Mouse (Mus musculus) midbrain, embryonic 10.5 days (tissue): ENCODE measurements around the gene Cd44. TPM values are rescaled to one million over a fixed set of nuclear protein-coding genes. Genes with fewer than 3 reads are reported as not detected.

Experiments
- DNase-seq: peaks from one replicate; pipeline ENCODE4 v3.0.0-alpha.2; 2017; ENCODE audit warnings: low spot score
- H3K27ac ChIP-seq: fragments of 300-500 bp; sonication (generic); replicated peaks from 2 replicates; pipeline ENCODE4 v1.5.1; 2016; ENCODE audit warnings: mild to moderate bottlenecking
- H3K27me3 ChIP-seq: fragments of 300-500 bp; sonication (generic); 2 replicates; pipeline ENCODE4 v1.6.1; 2016; ENCODE audit warnings: low read depth, mild to moderate bottlenecking; ENCODE audit not compliant: poor library complexity, severe bottlenecking
- H3K36me3 ChIP-seq: fragments of 300-500 bp; sonication (generic); 2 replicates; pipeline ENCODE4 v1.6.1; 2016; ENCODE audit warnings: mild to moderate bottlenecking, moderate library complexity
- H3K4me1 ChIP-seq: fragments of 300-500 bp; sonication (generic); 2 replicates; pipeline ENCODE4 v1.6.1; 2016
- H3K4me3 ChIP-seq: fragments of 300-500 bp; sonication (generic); 2 replicates; pipeline ENCODE4 v1.5.1; 2016; ENCODE audit warnings: mild to moderate bottlenecking, moderate library complexity
- H3K9me3 ChIP-seq: fragments of 300-500 bp; sonication (generic); replicated peaks from 2 replicates; pipeline ENCODE4 v1.6.1; 2016; ENCODE audit warnings: mild to moderate bottlenecking
- WGBS: fragments of 180-500 bp; shearing (Covaris S2); methylation state at CpG from one replicate; pipeline ENCODE4 v1.1.7; 2016; 5-methylcytosine and 5-hydroxymethylcytosine counted together
- polyA plus RNA-seq: library from polyadenylated mRNA; unstranded; fragments of >200 nt; fragmentation: Nextera tagmentation; extraction: Ambion mirVana; gene quantifications from 2 replicates; pipeline ENCODE4 v1.2.1, GENCODE M21; 2016

Gene Cd44
- polyA plus RNA-seq, 1 experiment from 2014 or later = 2.9 TPM

- Histone ChIP-seq H3K27me3 (no peaks in the 10 kb centered on the region), H3K27ac (no peak overlapping the region), H3K9me3 (no peaks in the 10 kb centered on the region), H3K36me3 (no peaks in the 10 kb centered on the region), H3K4me1 (no peaks in the 10 kb centered on the region), H3K4me3 (no peak overlapping the region)
- DNase-seq = no peak
- WGBS = 87% methylated on average over 3 of the region's 3 CpGs
Measured at GRCm38 (mm10) chr2:102795034-102795433, 106.4 kb downstream of the Cd44 start.

- WGBS = 90% methylated on average over 6 of the region's 6 CpGs
- no peaks in the 10 kb centered on the region for H3K36me3 ChIP-seq
- DNase-seq = no peak
- H3K27me3 ChIP-seq = no peaks in the 10 kb centered on the region
- no peak overlapping the region for H3K27ac ChIP-seq
- no peaks in the 10 kb centered on the region for H3K9me3 ChIP-seq
- H3K4me1 ChIP-seq = no peaks in the 10 kb centered on the region
- H3K4me3 ChIP-seq = no peak overlapping the region
Measured at GRCm38 (mm10) chr2:102792804-102793203, 108.7 kb downstream of the Cd44 start.

GRCm38 (mm10) chr2:102791641-102792040 is 109.8 kb downstream of the Cd44 start:
- no peak overlapping the region for H3K4me3 ChIP-seq
- no peaks in the 10 kb centered on the region for H3K4me1 ChIP-seq
- H3K27me3 ChIP-seq = no peaks in the 10 kb centered on the region
- no peak for DNase-seq
- H3K27ac ChIP-seq = no peak overlapping the region
- no peaks in the 10 kb centered on the region for H3K36me3 ChIP-seq
- 86% methylated on average over 2 of the region's 2 CpGs for WGBS
- no peaks in the 10 kb centered on the region for H3K9me3 ChIP-seq

- H3K27me3 ChIP-seq = no peaks in the 10 kb centered on the region
- peaks cover 7% of the 10 kb centered on the region; the same call in 1 of the 2 replicates for H3K36me3 ChIP-seq
- no peak overlapping the region for H3K4me3 ChIP-seq
- no peaks in the 10 kb centered on the region for H3K4me1 ChIP-seq
- DNase-seq = no peak
- no peaks in the 10 kb centered on the region for H3K9me3 ChIP-seq
- WGBS = 70% methylated on average over 4 of the region's 4 CpGs
- H3K27ac ChIP-seq = no peak overlapping the region
Measured at GRCm38 (mm10) chr2:102785696-102786095, 115.8 kb downstream of the Cd44 start.

GRCm38 (mm10) chr2:102782751-102783150 is 118.7 kb downstream of the Cd44 start:
- peaks cover 7% of the 10 kb centered on the region; the same call in 1 of the 2 replicates for H3K36me3 ChIP-seq
- H3K27me3 ChIP-seq = no peaks in the 10 kb centered on the region
- H3K27ac ChIP-seq = no peak overlapping the region
- no peaks in the 10 kb centered on the region for H3K4me1 ChIP-seq
- 88% methylated on average over 7 of the region's 7 CpGs for WGBS
- no peak overlapping the region for H3K4me3 ChIP-seq
- no peaks in the 10 kb centered on the region for H3K9me3 ChIP-seq
- DNase-seq = no peak

GRCm38 (mm10) chr2:102778208-102778607 is 123.3 kb downstream of the Cd44 start:
- no peaks in the 10 kb centered on the region for H3K27me3 ChIP-seq
- WGBS = 89% methylated on average over 3 of the region's 3 CpGs
- no peaks in the 10 kb centered on the region for H3K9me3 ChIP-seq
- peaks cover 19% of the 10 kb centered on the region; the same call in 1 of the 2 replicates for H3K36me3 ChIP-seq
- DNase-seq = no peak
- H3K4me1 ChIP-seq = no peaks in the 10 kb centered on the region
- H3K4me3 ChIP-seq = no peak overlapping the region
- no peak overlapping the region for H3K27ac ChIP-seq

- no peak for DNase-seq
- Histone ChIP-seq H3K9me3 (no peaks in the 10 kb centered on the region), H3K36me3 (peaks cover 13% of the 10 kb centered on the region; the same call in 1 of the 2 replicates), H3K4me1 (no peaks in the 10 kb centered on the region), H3K4me3 (no peak overlapping the region), H3K27ac (no peak overlapping the region), H3K27me3 (no peaks in the 10 kb centered on the region)
- 84% methylated on average over 1 of the region's 1 CpGs for WGBS
Measured at GRCm38 (mm10) chr2:102775561-102775960, 125.9 kb downstream of the Cd44 start.

- Histone ChIP-seq H3K27me3 (no peaks in the 10 kb centered on the region), H3K27ac (no peak overlapping the region), H3K9me3 (no peaks in the 10 kb centered on the region), H3K4me3 (no peak overlapping the region), H3K36me3 (peaks cover 22% of the 10 kb centered on the region), H3K4me1 (no peaks in the 10 kb centered on the region)
- 74% methylated on average over 4 of the region's 4 CpGs for WGBS
- no peak for DNase-seq
Measured at GRCm38 (mm10) chr2:102774700-102775099, 126.8 kb downstream of the Cd44 start.

GRCm38 (mm10) chr2:102772276-102772675 is 129.2 kb downstream of the Cd44 start:
- Histone ChIP-seq H3K4me3 (no peak overlapping the region), H3K9me3 (no peaks in the 10 kb centered on the region), H3K36me3 (peaks cover 31% of the 10 kb centered on the region), H3K27ac (no peak overlapping the region), H3K27me3 (no peaks in the 10 kb centered on the region), H3K4me1 (no peaks in the 10 kb centered on the region)
- WGBS = 98% methylated on average over 5 of the region's 5 CpGs
- no peak for DNase-seq

GRCm38 (mm10) chr2:102771304-102771703 is 130.2 kb downstream of the Cd44 start:
- no peaks in the 10 kb centered on the region for H3K4me1 ChIP-seq
- no peaks in the 10 kb centered on the region for H3K27me3 ChIP-seq
- no peaks in the 10 kb centered on the region for H3K9me3 ChIP-seq
- 91% methylated on average over 1 of the region's 1 CpGs for WGBS
- peaks cover 32% of the 10 kb centered on the region for H3K36me3 ChIP-seq
- H3K27ac ChIP-seq = no peak overlapping the region
- no peak overlapping the region for H3K4me3 ChIP-seq
- DNase-seq = no peak

- H3K4me1 ChIP-seq = no peaks in the 10 kb centered on the region
- peaks cover 29% of the 10 kb centered on the region for H3K36me3 ChIP-seq
- DNase-seq = no peak
- no peak overlapping the region for H3K4me3 ChIP-seq
- H3K27me3 ChIP-seq = no peaks in the 10 kb centered on the region
- 78% methylated on average over 3 of the region's 3 CpGs for WGBS
- no peaks in the 10 kb centered on the region for H3K9me3 ChIP-seq
- no peak overlapping the region for H3K27ac ChIP-seq
Measured at GRCm38 (mm10) chr2:102768267-102768666, 133.2 kb downstream of the Cd44 start.

- DNase-seq = no peak
- H3K36me3 ChIP-seq = peaks cover 33% of the 10 kb centered on the region
- no peak overlapping the region for H3K4me3 ChIP-seq
- no peaks in the 10 kb centered on the region for H3K4me1 ChIP-seq
- H3K9me3 ChIP-seq = no peaks in the 10 kb centered on the region
- WGBS = 92% methylated on average over 8 of the region's 8 CpGs
- no peaks in the 10 kb centered on the region for H3K27me3 ChIP-seq
- no peak overlapping the region for H3K27ac ChIP-seq
Measured at GRCm38 (mm10) chr2:102764602-102765374, 136.7 kb downstream of the Cd44 start.

GRCm38 (mm10) chr2:102763991-102764390 is 137.5 kb downstream of the Cd44 start:
- no peak overlapping the region for H3K4me3 ChIP-seq
- H3K27ac ChIP-seq = no peak overlapping the region
- WGBS = 90% methylated on average over 2 of the region's 2 CpGs
- no peak for DNase-seq
- no peaks in the 10 kb centered on the region for H3K9me3 ChIP-seq
- peaks cover 26% of the 10 kb centered on the region for H3K36me3 ChIP-seq
- no peaks in the 10 kb centered on the region for H3K27me3 ChIP-seq
- no peaks in the 10 kb centered on the region for H3K4me1 ChIP-seq
